Mouse (Mus musculus): Measurements from ENCODE around the gene Cnbp.

The Cnbp gene

DNA sequence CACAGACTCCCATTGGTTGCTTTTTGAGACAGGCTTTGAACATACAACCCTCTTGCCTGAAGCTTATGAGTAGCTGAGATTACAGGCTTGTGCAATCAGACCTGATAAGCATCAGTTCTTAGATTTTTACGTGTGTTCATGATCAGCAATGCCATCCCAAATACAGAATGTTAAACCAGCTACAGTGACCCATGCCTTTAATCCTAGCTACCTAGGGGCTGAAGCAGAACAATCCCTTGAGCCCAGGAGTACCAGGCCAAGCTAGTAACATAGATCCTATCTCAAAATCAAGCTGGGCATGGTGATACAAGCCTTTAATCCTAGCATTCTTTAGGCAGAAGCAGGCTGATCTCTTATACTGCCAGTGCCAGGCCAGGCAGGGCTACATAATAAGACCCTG, 46.9 kb downstream of the Cnbp start:
- DNase-seq: no peak

- DNase-seq: no peak
These were observed 48.4 kb downstream of the Cnbp start for GRCm38 (mm10) chr6:87802462-87802861.

DNA sequence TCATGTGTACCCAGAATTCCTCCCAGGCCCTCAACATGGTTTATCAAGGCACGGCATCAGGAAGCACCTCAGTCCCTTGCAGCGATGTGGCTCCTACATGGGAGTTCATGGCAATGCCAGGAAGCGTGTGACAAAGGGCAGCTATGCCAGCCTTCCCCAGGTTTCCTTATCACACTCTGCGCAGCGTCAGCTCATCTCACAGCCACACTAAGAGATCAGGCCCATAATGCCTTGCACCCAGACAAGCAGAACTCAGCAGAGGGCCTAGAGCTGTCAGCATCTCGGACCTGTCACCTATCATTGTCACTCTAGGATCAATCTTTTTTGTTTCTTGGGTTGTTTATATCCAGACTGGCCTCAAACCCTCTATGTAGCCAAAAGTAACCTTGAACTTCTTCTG, 51.3 kb downstream of the Cnbp start:
- DNase-seq: no peak

DNA sequence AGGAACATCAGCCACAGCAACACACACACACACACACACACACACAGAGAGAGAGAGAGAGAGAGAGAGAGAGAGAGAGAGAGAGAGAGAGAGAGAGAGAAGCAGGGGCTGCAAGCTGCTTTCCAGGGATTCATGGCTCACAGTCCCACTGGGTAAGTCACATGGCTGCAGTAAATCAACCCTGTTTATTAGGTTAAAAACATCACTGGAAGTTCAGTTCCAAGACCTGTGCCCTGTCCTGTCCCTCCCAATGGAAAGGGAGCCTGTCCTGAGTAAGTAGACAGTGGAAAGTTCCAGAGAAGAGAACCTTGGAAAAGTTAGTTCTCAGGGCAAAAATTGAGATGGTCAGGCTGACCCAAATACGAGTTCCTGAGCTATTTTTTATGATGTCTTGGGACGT, 53.6 kb downstream of the Cnbp start:
- no peak for DNase-seq

DNA sequence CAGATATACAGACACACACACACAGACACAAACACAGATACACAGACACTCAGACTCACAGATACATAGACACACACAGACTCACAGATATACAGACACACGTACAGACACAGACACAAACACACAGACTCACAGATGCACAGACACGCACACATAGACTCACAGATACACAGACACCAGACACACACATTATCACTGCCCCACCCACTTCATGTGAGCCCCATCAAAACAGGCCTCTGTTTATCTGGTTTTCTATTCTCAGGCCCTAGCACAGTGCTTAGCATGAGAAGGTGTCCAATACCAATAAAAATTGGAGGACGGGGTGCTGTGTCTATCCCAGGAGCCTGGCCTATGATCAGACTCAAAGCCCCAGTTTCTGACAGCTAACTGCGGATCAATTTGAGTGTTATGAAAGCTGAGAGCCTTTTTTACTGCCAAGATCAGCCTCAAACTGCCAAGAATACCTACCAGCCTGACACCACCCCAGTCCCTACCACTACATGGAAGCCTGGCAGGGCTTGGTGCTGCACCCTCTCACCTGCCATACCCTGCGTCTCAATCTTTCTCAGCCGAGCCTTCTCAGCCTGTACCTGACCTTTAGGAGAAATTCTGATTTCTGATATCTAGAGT, 54.5 kb downstream of the Cnbp start:
- DNase-seq: no peak

DNA sequence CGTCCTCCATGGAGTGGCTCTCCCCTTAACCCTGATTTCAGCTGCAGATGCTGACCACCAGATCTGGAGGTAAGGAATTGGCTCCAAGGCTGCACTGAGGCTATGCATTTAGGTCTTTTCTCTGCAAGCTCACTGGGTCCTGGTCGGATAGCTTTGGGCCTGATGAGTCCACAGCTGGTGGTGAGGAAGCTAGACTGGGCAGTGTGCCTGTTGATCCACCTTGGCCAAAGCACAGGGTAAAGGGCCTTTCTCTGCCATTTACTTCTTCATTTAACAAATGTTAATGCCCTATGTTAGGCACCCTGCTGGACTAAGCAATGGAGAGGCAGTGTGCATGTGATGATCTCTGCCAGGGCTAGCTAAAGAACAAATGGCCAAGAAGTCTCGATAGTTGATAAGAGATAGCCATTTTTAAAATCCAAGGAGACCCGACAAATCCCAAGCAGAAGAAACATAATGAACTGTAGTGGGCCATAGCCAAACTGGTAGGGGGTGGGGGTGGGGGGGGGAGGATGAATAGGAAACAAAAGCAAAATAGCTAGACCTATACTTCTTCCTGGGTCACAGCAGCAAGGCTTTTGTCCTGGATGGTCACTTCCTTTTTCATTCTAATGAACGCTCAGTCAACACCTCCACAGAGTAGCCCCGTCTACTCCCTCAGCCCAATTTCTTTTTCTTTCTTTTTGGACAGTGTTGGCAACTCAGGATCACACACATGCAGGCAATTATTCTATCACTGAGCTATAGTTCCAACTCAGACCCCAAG, 55.3 kb downstream of the Cnbp start:
- DNase-seq: no peak

DNA sequence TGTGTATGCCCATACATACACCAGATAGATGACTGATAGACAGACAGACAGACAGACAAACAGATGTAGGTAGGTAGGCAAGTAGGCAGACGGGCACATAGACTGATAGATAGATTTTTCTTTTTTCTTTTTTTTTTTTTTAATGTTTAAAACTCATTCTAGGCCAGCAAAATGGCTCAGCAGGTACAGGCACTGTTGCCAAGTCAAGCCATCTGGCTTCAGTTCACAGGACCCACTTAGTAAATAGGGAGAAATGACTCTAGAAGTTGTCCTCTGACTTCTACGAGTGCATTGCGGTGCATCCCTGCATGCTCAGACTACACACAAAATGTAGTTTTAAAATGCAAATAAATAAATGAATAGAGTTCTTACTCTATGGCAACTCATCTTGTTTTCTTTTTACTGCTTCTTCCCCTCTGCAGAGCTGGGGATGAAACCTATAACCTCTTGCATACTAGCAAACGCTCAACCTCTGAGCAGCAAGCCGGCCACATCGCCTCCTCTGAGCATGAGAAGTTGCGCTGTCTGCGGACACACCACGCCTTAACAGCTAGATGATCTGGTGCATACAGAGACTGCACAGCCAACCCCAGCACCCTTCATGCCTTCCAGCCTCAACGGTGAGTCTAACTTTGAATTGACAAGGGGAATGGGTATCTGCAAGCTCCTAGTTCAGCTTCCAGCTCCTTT, 56.9 kb downstream of the Cnbp start:
- DNase-seq: no peak
